Mouse (Mus musculus) heart, embryonic 11.5 days (tissue): ENCODE data around the gene Slc35b4. TPM values are rescaled to one million over a fixed set of nuclear protein-coding genes. Genes with fewer than 3 reads are reported as not detected.

Source experiments
- ATAC-seq: fragments of 200-750 bp; cut with Nextera tagmentation; replicated peaks from 2 replicates; pipeline ENCODE4 v1.8.0; 2017; ENCODE audit warnings: moderate library complexity; ENCODE audit not compliant: insufficient number of reproducible peaks, low FRiP score, low TSS enrichment
- H3K27ac ChIP-seq: fragments of 300-500 bp; sonication (generic); 2 replicates; pipeline ENCODE4 v1.5.1; 2014; ENCODE audit warnings: mild to moderate bottlenecking, low read depth, low read length
- H3K27me3 ChIP-seq: fragments of 300-500 bp; sonication (generic); 2 replicates; pipeline ENCODE4 v1.6.1; 2014; ENCODE audit warnings: mild to moderate bottlenecking, low read length, mixed read lengths; ENCODE audit not compliant: control insufficient read depth, insufficient read depth
- H3K36me3 ChIP-seq: fragments of 300-500 bp; sonication (generic); 2 replicates; pipeline ENCODE4 v1.6.1; 2014; ENCODE audit warnings: mild to moderate bottlenecking, low read length, moderate library complexity, mixed read lengths; ENCODE audit not compliant: control insufficient read depth, insufficient read depth
- H3K4me1 ChIP-seq: fragments of 300-500 bp; sonication (generic); 2 replicates; pipeline ENCODE4 v1.6.1; 2014; ENCODE audit warnings: low read length; ENCODE audit not compliant: control insufficient read depth, insufficient read depth
- H3K4me2 ChIP-seq: fragments of 300-500 bp; sonication (generic); 2 replicates; pipeline ENCODE4 v1.6.1; 2014; ENCODE audit warnings: mild to moderate bottlenecking, moderate library complexity
- H3K4me3 ChIP-seq: fragments of 300-500 bp; sonication (generic); 2 replicates; pipeline ENCODE4 v1.5.1; 2014; ENCODE audit warnings: low read depth, low read length
- H3K9ac ChIP-seq: fragments of 300-500 bp; sonication (generic); 2 replicates; pipeline ENCODE4 v1.6.1; 2014; ENCODE audit warnings: mild to moderate bottlenecking, low read depth, low read length, moderate library complexity
- H3K9me3 ChIP-seq: fragments of 300-500 bp; sonication (generic); replicated peaks from 2 replicates; pipeline ENCODE4 v1.6.1; 2016; ENCODE audit warnings: low read length; ENCODE audit not compliant: control insufficient read depth
- WGBS: fragments of 180-500 bp; shearing (Covaris S2); extraction: QIAGEN DNeasy Blood & Tissue Kit; methylation state at CpG from one replicate; pipeline ENCODE4 v1.1.7; 2014; ENCODE audit not compliant: insufficient replicate concordance; 5-methylcytosine and 5-hydroxymethylcytosine counted together
- polyA plus RNA-seq: library from polyadenylated mRNA; unstranded; fragments of >200 nt; fragmentation: Nextera tagmentation; extraction: Ambion mirVana; gene quantifications from 2 replicates; pipeline ENCODE4 v1.2.1, GENCODE M21; 2014

Slc35b4 gene
- polyA plus RNA-seq, result 44.6 and 50.4 TPM in 2 replicates

DNA sequence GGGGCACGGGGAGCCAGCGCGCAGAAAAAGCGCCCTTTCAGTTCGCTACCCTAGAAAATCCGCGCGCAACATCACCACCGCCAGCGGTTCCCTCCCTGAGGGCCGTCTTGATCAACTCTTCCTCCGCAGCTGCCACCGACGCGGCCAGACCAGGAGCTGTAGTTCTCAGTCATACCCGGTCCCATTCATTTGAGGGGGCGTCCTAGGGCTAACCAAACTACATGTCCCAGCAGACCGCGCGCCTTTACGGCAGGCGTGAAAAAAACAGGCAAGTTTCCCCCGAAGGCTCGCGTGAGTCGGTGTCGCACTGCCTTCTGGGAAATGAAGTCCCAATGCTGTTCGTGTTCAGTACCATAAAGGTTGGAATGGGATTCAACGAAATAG lies at the start of gene Slc35b4:
Slc35b4 (minus strand) TSS at position 248 of the 384 bp plus-strand sequence.
- no peaks in the 10 kb centered on the region for H3K27me3 ChIP-seq
- H3K4me3 ChIP-seq, result peak within 1 kb of the TSS; percentile 81
- H3K4me2 ChIP-seq, result peak within 1 kb of the TSS; percentile 73
- H3K9me3 ChIP-seq, result no peaks in the 10 kb centered on the region
- H3K36me3 ChIP-seq, result peaks cover 4% of the 10 kb centered on the region; the same call in 1 of the 2 replicates
- H3K27ac ChIP-seq, result peak within 1 kb of the TSS; percentile 75
- ATAC-seq, result peak; percentile 99
- H3K4me1 ChIP-seq, result peaks cover 15% of the 10 kb centered on the region
- under 1% methylated on average over 29 of the region's 29 CpGs for WGBS
- peak within 1 kb of the TSS; percentile 84 for H3K9ac ChIP-seq

- no peaks in the 10 kb centered on the region for H3K36me3 ChIP-seq
- WGBS, result 87% methylated on average over 3 of the region's 3 CpGs
- H3K4me2 ChIP-seq, result no peak overlapping the region
- H3K27me3 ChIP-seq, result no peaks in the 10 kb centered on the region
- no peak overlapping the region for H3K9ac ChIP-seq
- H3K27ac ChIP-seq, result no peak overlapping the region
- H3K9me3 ChIP-seq, result peaks cover 5% of the 10 kb centered on the region
- H3K4me3 ChIP-seq, result no peak overlapping the region
- ATAC-seq, result no peak
- peaks cover 9% of the 10 kb centered on the region; the same call in 1 of the 2 replicates for H3K4me1 ChIP-seq
Observed at GRCm38 (mm10) chr6:34225004-34225599, 48.2 kb upstream of the Slc35b4 start.

GRCm38 (mm10) chr6:34216450-34217319 lies 39.8 kb upstream of the Slc35b4 start:
- WGBS, result 26% methylated on average over 9 of the region's 9 CpGs

GRCm38 (mm10) chr6:34205754-34206153 lies 28.8 kb upstream of the Slc35b4 start:
- H3K4me2 ChIP-seq, result no peak overlapping the region
- H3K9ac ChIP-seq, result no peak overlapping the region
- H3K27ac ChIP-seq, result no peak overlapping the region
- no peaks in the 10 kb centered on the region for H3K9me3 ChIP-seq
- no peak for ATAC-seq
- WGBS, result 90% methylated on average over 3 of the region's 3 CpGs
- no peaks in the 10 kb centered on the region for H3K36me3 ChIP-seq
- no peaks in the 10 kb centered on the region for H3K4me1 ChIP-seq
- H3K4me3 ChIP-seq, result no peak overlapping the region
- H3K27me3 ChIP-seq, result no peaks in the 10 kb centered on the region

More at GRCm38 (mm10) chr6:34216450-34217319, 39.8 kb upstream of the Slc35b4 start:
- no peaks in the 10 kb centered on the region for H3K9me3 ChIP-seq
- ATAC-seq, result no peak; the same call in 1 of the 2 replicates
- no peak overlapping the region for H3K9ac ChIP-seq
- no peak overlapping the region for H3K4me3 ChIP-seq
- H3K27me3 ChIP-seq, result no peaks in the 10 kb centered on the region
- peak overlapping the region; percentile 12; the same call in 1 of the 2 replicates for H3K27ac ChIP-seq
- H3K4me1 ChIP-seq, result peaks cover 7% of the 10 kb centered on the region; the same call in 1 of the 2 replicates
- no peaks in the 10 kb centered on the region for H3K36me3 ChIP-seq
- peak overlapping the region; percentile 39 for H3K4me2 ChIP-seq

DNA sequence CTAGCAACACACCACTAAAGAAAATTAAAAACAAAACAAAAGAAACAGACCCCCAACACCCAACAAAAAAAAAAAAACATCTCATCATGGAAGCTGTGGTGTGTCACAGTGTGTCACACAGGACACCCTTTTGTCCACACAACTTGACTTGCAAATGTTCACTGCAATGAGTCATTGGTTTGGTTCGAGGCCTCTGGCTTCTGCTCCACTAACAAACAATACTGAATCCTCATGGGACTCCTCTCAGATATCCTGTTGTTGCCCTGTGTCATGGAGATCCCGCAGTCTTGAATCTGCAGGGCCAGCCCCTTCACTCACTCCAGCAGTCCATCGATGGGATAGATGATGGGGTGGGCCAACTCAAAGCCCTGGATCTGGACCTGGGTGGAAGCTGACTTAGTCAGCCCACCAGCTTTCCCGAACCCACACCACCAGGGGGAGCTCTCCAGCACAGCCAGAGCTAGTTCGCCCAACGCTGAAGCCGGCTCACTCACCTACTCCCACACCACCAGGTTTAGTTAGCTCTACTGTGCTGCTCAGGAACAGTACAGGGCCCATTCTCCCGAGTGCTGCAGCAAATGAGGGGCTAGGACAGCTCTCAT lies 28.2 kb upstream of the Slc35b4 start:
- H3K27me3 ChIP-seq, result no peaks in the 10 kb centered on the region
- H3K9ac ChIP-seq, result no peak overlapping the region
- no peaks in the 10 kb centered on the region for H3K36me3 ChIP-seq
- no peak overlapping the region for H3K4me3 ChIP-seq
- H3K4me1 ChIP-seq, result no peaks in the 10 kb centered on the region
- H3K4me2 ChIP-seq, result no peak overlapping the region
- H3K9me3 ChIP-seq, result no peaks in the 10 kb centered on the region
- 63% methylated on average over 8 of the region's 8 CpGs for WGBS
- no peak for ATAC-seq
- no peak overlapping the region for H3K27ac ChIP-seq

- H3K4me1 ChIP-seq, result no peaks in the 10 kb centered on the region
- no peaks in the 10 kb centered on the region for H3K27me3 ChIP-seq
- WGBS, result 64% methylated on average over 7 of the region's 7 CpGs
- no peak for ATAC-seq
- H3K4me3 ChIP-seq, result no peak overlapping the region
- H3K27ac ChIP-seq, result no peak overlapping the region
- H3K9me3 ChIP-seq, result no peaks in the 10 kb centered on the region
- H3K9ac ChIP-seq, result no peak overlapping the region
- no peaks in the 10 kb centered on the region for H3K36me3 ChIP-seq
- no peak overlapping the region for H3K4me2 ChIP-seq
Observed at GRCm38 (mm10) chr6:34203503-34203902, 26.6 kb upstream of the Slc35b4 start.

- WGBS, result 86% methylated on average over 1 of the region's 1 CpGs
- H3K9ac ChIP-seq, result no peak overlapping the region
- H3K27me3 ChIP-seq, result no peaks in the 10 kb centered on the region
- no peak overlapping the region for H3K27ac ChIP-seq
- H3K36me3 ChIP-seq, result no peaks in the 10 kb centered on the region
- H3K9me3 ChIP-seq, result no peaks in the 10 kb centered on the region; the same call in 1 of the 2 replicates
- H3K4me2 ChIP-seq, result no peak overlapping the region
- no peak overlapping the region for H3K4me3 ChIP-seq
- ATAC-seq, result no peak
- H3K4me1 ChIP-seq, result no peaks in the 10 kb centered on the region
Observed at GRCm38 (mm10) chr6:34194981-34195380, 18.1 kb upstream of the Slc35b4 start.

GRCm38 (mm10) chr6:34193708-34194475 lies 17.0 kb upstream of the Slc35b4 start:
- WGBS, result 53% methylated on average over 12 of the region's 12 CpGs
- no peak for ATAC-seq

More at GRCm38 (mm10) chr6:34193708-34194475, 17.0 kb upstream of the Slc35b4 start:
- no peaks in the 10 kb centered on the region; the same call in 1 of the 2 replicates for H3K9me3 ChIP-seq
- H3K9ac ChIP-seq, result no peak overlapping the region
- no peaks in the 10 kb centered on the region for H3K36me3 ChIP-seq
- no peak overlapping the region for H3K4me3 ChIP-seq
- H3K4me2 ChIP-seq, result no peak overlapping the region
- H3K27ac ChIP-seq, result no peak overlapping the region
- H3K4me1 ChIP-seq, result no peaks in the 10 kb centered on the region
- no peaks in the 10 kb centered on the region for H3K27me3 ChIP-seq
